Mouse (Mus musculus): ENCODE data around the gene Rap1b.

DNA sequence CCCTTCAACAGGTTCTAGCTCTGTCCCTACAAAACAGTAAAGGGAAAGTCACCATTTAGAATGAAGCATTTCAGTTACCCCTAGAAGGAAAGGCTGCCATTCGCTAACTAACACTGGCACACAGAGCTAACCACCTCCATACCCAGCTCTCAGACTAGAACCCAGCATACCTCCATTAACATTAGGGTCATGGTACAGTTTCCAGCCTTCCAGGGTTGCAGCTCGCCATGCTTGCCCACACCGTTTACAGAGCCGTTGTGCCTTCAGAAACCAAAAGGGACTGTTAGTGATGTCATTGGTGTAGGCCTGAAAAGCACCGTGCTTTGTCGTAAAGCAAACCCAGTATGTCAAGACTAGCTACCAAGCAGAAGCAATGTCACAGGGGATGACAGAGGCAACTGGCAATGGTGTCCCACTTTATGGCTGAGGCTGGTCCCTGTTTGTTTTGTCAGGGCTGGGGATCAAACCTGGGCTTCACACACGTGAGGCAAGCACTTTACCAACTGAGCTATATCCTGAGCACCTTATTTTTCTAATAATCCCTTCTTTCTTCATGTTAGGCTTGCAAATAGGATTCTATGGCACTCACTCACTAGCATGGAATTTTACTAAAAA is 72.6 kb downstream of the Rap1b start:
- TF ChIP-seq EP300 (IDR thresholded peaks at IDR 0.05; ENCODE audit: low read depth), result no peak
- no peak for TF ChIP-seq CTCF (IDR thresholded peaks at IDR 0.05; ENCODE audit: low read depth)

Data from liver, embryonic 14.5 days (tissue).